Mouse (Mus musculus): ENCODE data around the gene Hif3a. TPM values are rescaled to one million over a fixed set of nuclear protein-coding genes. Genes with fewer than 3 reads are reported as not detected.
A peak's percentile ranks its signal among the peaks of the same experiment; 100 is the strongest.

Gene Hif3a
- polyA plus RNA-seq, 1 experiment from 2014 or later = 34.8 TPM

GRCm38 (mm10) chr7:17024141-17024540, 38.1 kb downstream of the Hif3a start:
- Histone ChIP-seq H3K9ac (ENCODE audit: low read depth, low read length) (no peak overlapping the region), H3K4me2 (ENCODE audit: low read depth, low read length) (no peak overlapping the region), H3K27ac (replicated peaks; ENCODE audit: low read depth, low read length) (peak overlapping the region; percentile 40; the same call in 1 of the 2 replicates), H3K27me3 (replicated peaks; ENCODE audit: control insufficient read depth, insufficient read depth, low read length) (no peaks in the 10 kb centered on the region), H3K4me3 (ENCODE audit: low read depth, low read length) (no peak overlapping the region), H3K4me1 (ENCODE audit: control insufficient read depth, insufficient read depth, low read length) (peaks cover 13% of the 10 kb centered on the region), H3K9me3 (ENCODE audit: control insufficient read depth, low read length) (no peaks in the 10 kb centered on the region), H3K36me3 (ENCODE audit: control insufficient read depth, insufficient read depth, low read length) (peaks cover 47% of the 10 kb centered on the region)
- ATAC-seq (ENCODE audit: low read depth) (no peak), DNase-seq (ENCODE audit: low spot score) (no peak)
- WGBS = 69% methylated on average over 4 of the region's 6 CpGs

- no peak overlapping the region for H3K27ac ChIP-seq (replicated peaks; ENCODE audit: low read depth, low read length)
- H3K9ac ChIP-seq (ENCODE audit: low read depth, low read length) = no peak overlapping the region
- no peak overlapping the region for H3K4me2 ChIP-seq (ENCODE audit: low read depth, low read length)
- no peak overlapping the region for H3K4me3 ChIP-seq (ENCODE audit: low read depth, low read length)
- peaks cover 13% of the 10 kb centered on the region for H3K4me1 ChIP-seq (ENCODE audit: control insufficient read depth, insufficient read depth, low read length)
- DNase-seq (ENCODE audit: low spot score) (no peak), ATAC-seq (ENCODE audit: low read depth) (no peak)
- H3K36me3 ChIP-seq (ENCODE audit: control insufficient read depth, insufficient read depth, low read length) = peaks cover 50% of the 10 kb centered on the region
- no peaks in the 10 kb centered on the region for H3K9me3 ChIP-seq (ENCODE audit: control insufficient read depth, low read length)
- no peaks in the 10 kb centered on the region for H3K27me3 ChIP-seq (replicated peaks; ENCODE audit: control insufficient read depth, insufficient read depth, low read length)
- WGBS = 64% methylated on average over 4 of the region's 4 CpGs
Measured at GRCm38 (mm10) chr7:17023701-17024100, 38.5 kb downstream of the Hif3a start.

DNA sequence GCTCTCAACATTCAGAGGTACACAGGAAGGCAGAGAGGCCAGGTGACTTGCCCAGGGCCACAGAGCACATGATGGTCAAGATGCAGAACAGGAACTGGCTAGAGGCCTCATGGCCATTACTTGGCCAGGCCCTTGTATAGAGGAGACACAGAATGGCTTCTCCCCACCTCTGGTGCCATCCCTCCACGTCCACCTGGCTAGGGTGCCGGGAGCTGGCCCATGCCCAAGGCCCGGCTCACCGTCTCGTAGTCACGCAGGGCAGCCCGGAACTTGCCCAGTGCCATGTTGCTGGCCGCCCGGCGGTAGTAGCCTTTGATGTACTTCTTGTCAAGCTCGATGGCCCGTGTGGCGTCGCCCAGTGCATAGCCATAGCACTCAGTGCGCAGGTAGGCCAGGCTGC, 40.1 kb downstream of the Hif3a start:
- H3K27me3 ChIP-seq (replicated peaks; ENCODE audit: control insufficient read depth, insufficient read depth, low read length) = no peaks in the 10 kb centered on the region
- no peak overlapping the region for H3K27ac ChIP-seq (replicated peaks; ENCODE audit: low read depth, low read length)
- 97% methylated on average over 15 of the region's 15 CpGs for WGBS
- no peak overlapping the region for H3K4me3 ChIP-seq (ENCODE audit: low read depth, low read length)
- H3K9ac ChIP-seq (ENCODE audit: low read depth, low read length) = no peak overlapping the region
- H3K4me2 ChIP-seq (ENCODE audit: low read depth, low read length) = no peak overlapping the region
- H3K4me1 ChIP-seq (ENCODE audit: control insufficient read depth, insufficient read depth, low read length) = peaks cover 18% of the 10 kb centered on the region
- no peak for DNase-seq (ENCODE audit: low spot score)
- no peak for ATAC-seq (ENCODE audit: low read depth)
- H3K9me3 ChIP-seq (ENCODE audit: control insufficient read depth, low read length) = no peaks in the 10 kb centered on the region
- peaks cover 62% of the 10 kb centered on the region for H3K36me3 ChIP-seq (ENCODE audit: control insufficient read depth, insufficient read depth, low read length)

DNA sequence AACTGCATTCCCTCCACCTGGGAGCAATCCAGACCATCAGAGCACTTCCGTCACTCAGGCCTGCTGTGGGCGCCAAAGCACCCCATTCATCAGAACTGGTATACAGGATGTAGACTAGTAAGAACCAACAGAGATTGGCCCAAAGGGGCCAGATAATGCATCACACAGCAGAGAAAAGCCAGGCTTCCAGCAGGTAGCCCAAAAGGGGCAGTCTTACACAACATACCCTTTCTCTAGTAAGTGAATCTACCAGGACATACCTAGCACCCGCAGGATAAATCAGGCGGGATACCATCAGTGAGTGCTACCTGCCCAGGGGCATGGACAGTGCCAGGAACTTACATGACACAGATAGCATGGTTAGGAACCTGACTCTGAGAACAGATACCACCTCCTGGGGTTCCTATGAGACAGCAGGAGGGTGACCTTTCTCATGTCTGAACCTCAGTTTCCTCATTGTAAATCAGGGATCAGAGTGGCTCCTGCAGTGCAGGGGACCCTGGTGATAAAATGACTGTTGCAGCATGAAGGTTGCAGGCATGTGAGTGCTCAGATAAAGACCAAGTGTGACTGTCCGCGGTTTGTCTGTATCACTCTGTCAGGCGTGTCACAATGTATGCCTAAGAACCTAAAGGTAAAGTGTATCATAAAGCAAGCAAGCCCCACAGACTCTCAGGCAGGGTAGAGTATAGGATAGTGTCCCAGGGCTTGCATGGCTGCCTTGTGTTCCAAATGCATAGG, 42.6 kb downstream of the Hif3a start:
- Histone ChIP-seq H3K27ac (replicated peaks; ENCODE audit: low read depth, low read length) (no peak overlapping the region), H3K4me3 (ENCODE audit: low read depth, low read length) (no peak overlapping the region), H3K27me3 (replicated peaks; ENCODE audit: control insufficient read depth, insufficient read depth, low read length) (no peaks in the 10 kb centered on the region), H3K4me2 (ENCODE audit: low read depth, low read length) (no peak overlapping the region), H3K4me1 (ENCODE audit: control insufficient read depth, insufficient read depth, low read length) (0 out of 2 replicates have a peak, but pooled peaks cover 7% of the 10 kb centered on the region), H3K9ac (ENCODE audit: low read depth, low read length) (no peak overlapping the region), H3K9me3 (ENCODE audit: control insufficient read depth, low read length) (no peaks in the 10 kb centered on the region), H3K36me3 (ENCODE audit: control insufficient read depth, insufficient read depth, low read length) (peaks cover 85% of the 10 kb centered on the region)
- ATAC-seq (ENCODE audit: low read depth) (no peak), DNase-seq (ENCODE audit: low spot score) (no peak)
- 85% methylated on average over 7 of the region's 7 CpGs for WGBS

DNA sequence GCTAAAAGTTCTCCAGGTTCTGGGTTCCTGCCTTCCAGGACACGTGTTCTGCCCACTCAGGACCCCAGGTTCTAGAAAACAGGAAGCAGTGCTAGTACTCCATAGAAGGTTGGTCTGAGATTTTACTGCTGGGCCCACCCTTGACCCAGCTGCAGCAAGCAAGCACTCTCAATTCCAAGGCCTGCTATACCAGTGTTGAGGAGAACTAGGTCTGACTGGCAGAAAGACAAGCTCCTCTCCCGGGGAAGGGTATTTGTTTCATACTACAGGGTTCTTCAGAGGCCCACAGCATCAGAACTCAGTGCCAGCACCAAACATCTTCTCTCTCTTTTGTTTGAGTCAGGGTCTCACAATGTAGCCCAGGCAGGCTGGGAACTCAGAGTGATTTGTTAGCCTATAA, 44.3 kb downstream of the Hif3a start:
- WGBS = 83% methylated on average over 2 of the region's 2 CpGs
- no peaks in the 10 kb centered on the region for H3K27me3 ChIP-seq (replicated peaks; ENCODE audit: control insufficient read depth, insufficient read depth, low read length)
- no peak overlapping the region for H3K4me3 ChIP-seq (ENCODE audit: low read depth, low read length)
- DNase-seq (ENCODE audit: low spot score) (no peak), ATAC-seq (ENCODE audit: low read depth) (no peak)
- 0 out of 2 replicates have a peak, but pooled peaks cover 7% of the 10 kb centered on the region for H3K4me1 ChIP-seq (ENCODE audit: control insufficient read depth, insufficient read depth, low read length)
- no peak overlapping the region for H3K4me2 ChIP-seq (ENCODE audit: low read depth, low read length)
- H3K9ac ChIP-seq (ENCODE audit: low read depth, low read length) = no peak overlapping the region
- no peaks in the 10 kb centered on the region for H3K9me3 ChIP-seq (ENCODE audit: control insufficient read depth, low read length)
- H3K27ac ChIP-seq (replicated peaks; ENCODE audit: low read depth, low read length) = no peak overlapping the region
- H3K36me3 ChIP-seq (ENCODE audit: control insufficient read depth, insufficient read depth, low read length) = peaks cover 92% of the 10 kb centered on the region

DNA sequence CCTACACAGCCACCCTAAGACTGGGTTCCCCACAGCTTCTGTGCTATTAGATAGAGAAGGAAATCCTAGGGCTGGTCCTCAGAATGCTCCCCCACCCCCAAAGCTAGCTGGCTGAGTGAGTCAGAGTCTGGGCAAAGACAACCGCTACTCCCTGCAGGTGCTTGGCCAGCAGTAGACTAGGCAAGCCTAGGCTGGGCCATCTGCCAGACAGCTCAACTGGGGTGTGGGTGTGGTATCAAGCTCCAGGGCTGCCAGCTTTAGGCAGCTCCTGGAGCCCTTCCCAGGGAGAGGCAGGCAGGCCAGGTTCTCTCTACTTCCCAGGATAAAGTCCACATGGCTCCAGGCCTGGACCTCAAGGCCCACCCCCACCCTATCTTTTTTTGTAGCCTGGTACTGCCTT, 45.2 kb downstream of the Hif3a start:
- H3K4me3 ChIP-seq (ENCODE audit: low read depth, low read length) = no peak overlapping the region
- no peaks in the 10 kb centered on the region for H3K27me3 ChIP-seq (replicated peaks; ENCODE audit: control insufficient read depth, insufficient read depth, low read length)
- peaks cover 92% of the 10 kb centered on the region for H3K36me3 ChIP-seq (ENCODE audit: control insufficient read depth, insufficient read depth, low read length)
- H3K27ac ChIP-seq (replicated peaks; ENCODE audit: low read depth, low read length) = peak overlapping the region; percentile 56; the same call in 1 of the 2 replicates
- 33% methylated on average over 1 of the region's 1 CpGs for WGBS
- H3K4me2 ChIP-seq (ENCODE audit: low read depth, low read length) = no peak overlapping the region
- H3K4me1 ChIP-seq (ENCODE audit: control insufficient read depth, insufficient read depth, low read length) = 0 out of 2 replicates have a peak, but pooled peaks cover 7% of the 10 kb centered on the region
- H3K9me3 ChIP-seq (ENCODE audit: control insufficient read depth, low read length) = no peaks in the 10 kb centered on the region
- DNase-seq (ENCODE audit: low spot score) (peak; percentile 94), ATAC-seq (ENCODE audit: low read depth) (peak; percentile 87)
- no peak overlapping the region for H3K9ac ChIP-seq (ENCODE audit: low read depth, low read length)

DNA sequence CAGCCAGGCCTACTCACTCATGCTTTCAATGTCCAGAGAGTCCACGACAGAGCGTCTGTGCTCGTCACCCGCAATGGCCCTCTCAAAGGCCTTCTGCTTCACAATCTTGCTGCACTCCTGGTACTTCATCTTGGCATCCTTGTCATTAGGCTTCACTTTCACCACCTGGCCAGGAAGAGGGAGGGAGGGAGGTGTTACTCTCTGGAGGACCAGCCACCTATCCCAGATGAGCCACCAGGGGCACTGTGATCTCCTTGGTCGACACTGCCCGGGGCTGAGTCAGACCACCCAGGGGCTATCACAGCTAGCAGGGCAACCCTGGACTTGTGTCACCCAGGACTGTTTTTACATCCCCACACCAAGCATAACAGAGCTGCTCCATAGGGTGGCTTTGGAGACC, 46.8 kb downstream of the Hif3a start:
- Histone ChIP-seq H3K4me2 (ENCODE audit: low read depth, low read length) (no peak overlapping the region), H3K9me3 (ENCODE audit: control insufficient read depth, low read length) (no peaks in the 10 kb centered on the region), H3K27me3 (replicated peaks; ENCODE audit: control insufficient read depth, insufficient read depth, low read length) (no peaks in the 10 kb centered on the region), H3K36me3 (ENCODE audit: control insufficient read depth, insufficient read depth, low read length) (peaks cover 91% of the 10 kb centered on the region), H3K9ac (ENCODE audit: low read depth, low read length) (no peak overlapping the region), H3K4me1 (ENCODE audit: control insufficient read depth, insufficient read depth, low read length) (0 out of 2 replicates have a peak, but pooled peaks cover 7% of the 10 kb centered on the region), H3K4me3 (ENCODE audit: low read depth, low read length) (no peak overlapping the region), H3K27ac (replicated peaks; ENCODE audit: low read depth, low read length) (no peak overlapping the region)
- WGBS = 85% methylated on average over 6 of the region's 6 CpGs
- DNase-seq (ENCODE audit: low spot score) (no peak), ATAC-seq (ENCODE audit: low read depth) (no peak)

GRCm38 (mm10) chr7:17011909-17012590, 50.2 kb downstream of the Hif3a start:
- H3K4me2 ChIP-seq (ENCODE audit: low read depth, low read length) = no peak overlapping the region
- 92% methylated on average over 7 of the region's 7 CpGs for WGBS
- H3K4me1 ChIP-seq (ENCODE audit: control insufficient read depth, insufficient read depth, low read length) = 0 out of 2 replicates have a peak, but pooled peaks cover under 1% of the 10 kb centered on the region
- DNase-seq (ENCODE audit: low spot score) (no peak), ATAC-seq (ENCODE audit: low read depth) (no peak)
- peaks cover 95% of the 10 kb centered on the region for H3K36me3 ChIP-seq (ENCODE audit: control insufficient read depth, insufficient read depth, low read length)
- no peaks in the 10 kb centered on the region for H3K9me3 ChIP-seq (ENCODE audit: control insufficient read depth, low read length)
- H3K27ac ChIP-seq (replicated peaks; ENCODE audit: low read depth, low read length) = no peak overlapping the region
- no peaks in the 10 kb centered on the region for H3K27me3 ChIP-seq (replicated peaks; ENCODE audit: control insufficient read depth, insufficient read depth, low read length)
- H3K9ac ChIP-seq (ENCODE audit: low read depth, low read length) = no peak overlapping the region
- no peak overlapping the region for H3K4me3 ChIP-seq (ENCODE audit: low read depth, low read length)
